Mouse (Mus musculus): Measurements from ENCODE around the gene Col2a1.

DNA sequence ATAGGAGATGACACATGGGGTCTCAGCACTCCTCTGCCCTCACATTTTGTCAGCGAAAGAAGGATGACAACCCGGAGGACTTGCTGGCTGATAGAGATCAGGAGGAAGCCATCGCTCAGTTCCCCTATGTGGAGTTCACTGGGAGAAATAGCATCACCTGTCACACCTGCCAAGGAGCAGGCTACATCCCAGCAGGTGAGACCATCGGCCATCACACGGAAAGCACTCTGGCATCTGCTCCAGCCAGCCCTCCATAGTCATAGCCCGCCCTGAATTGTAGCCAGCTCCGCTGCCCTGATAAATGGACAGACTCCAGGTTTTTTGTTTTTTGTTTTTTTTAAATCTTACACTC lies 39.7 kb downstream of the Col2a1 start:
- no peak for TF ChIP-seq EP300 (IDR thresholded peaks at IDR 0.05)
- TF ChIP-seq CTCF (IDR thresholded peaks at IDR 0.05), result no peak
